Mouse (Mus musculus) liver, embryonic 14.5 days (tissue): Measurements from ENCODE around the gene Ccdc187. TPM values are rescaled to one million over a fixed set of nuclear protein-coding genes. Genes with fewer than 3 reads are reported as not detected.

ENCODE experiments used
- ATAC-seq: fragments of 200-750 bp; cut with Nextera tagmentation; 2 replicates; pipeline ENCODE4 v1.8.0; 2017; ENCODE audit warnings: moderate number of reproducible peaks, mild to moderate bottlenecking, moderate library complexity; ENCODE audit not compliant: insufficient read depth
- DNase-seq, 3 experiments: peaks; one replicate each; pipeline ENCODE4 v3.0.0-alpha.2; 2012 to 2013; ENCODE audit warnings: low read depth in 3 of 3, low spot score in 3 of 3
- H3K27ac ChIP-seq: fragments of 300-500 bp; sonication (generic); 2 replicates; pipeline ENCODE4 v1.5.1; 2014; ENCODE audit warnings: moderate library complexity, mild to moderate bottlenecking, control low read depth, inconsistent platforms
- H3K27me3 ChIP-seq: fragments of 300-500 bp; sonication (generic); 2 replicates; pipeline ENCODE4 v1.6.1; 2014; ENCODE audit warnings: mild to moderate bottlenecking, low read length, moderate library complexity; ENCODE audit not compliant: control insufficient read depth, insufficient read depth
- H3K36me3 ChIP-seq: fragments of 300-500 bp; sonication (generic); replicated peaks from 2 replicates; pipeline ENCODE4 v1.6.1; 2014; ENCODE audit warnings: low read depth; ENCODE audit not compliant: control insufficient read depth, insufficient read depth
- H3K4me1 ChIP-seq, 2 experiments: fragments of 200-500 bp in 1 of 2; fragments of 300-500 bp in 1 of 2; sonication (generic) in 1 of 2; replicated peaks; 2 replicates each; pipeline ENCODE4 v1.6.1; 2012 to 2014; ENCODE audit warnings: antibody characterized with exemption in 1 of 2, inconsistent platforms in 1 of 2, low read length in 1 of 2; ENCODE audit not compliant: control insufficient read depth in 2 of 2, insufficient read depth in 2 of 2
- H3K4me2 ChIP-seq: fragments of 300-500 bp; sonication (generic); 2 replicates; pipeline ENCODE4 v1.6.1; 2014; ENCODE audit warnings: low read depth, mild to moderate bottlenecking, control low read depth, moderate library complexity
- H3K4me3 ChIP-seq, 2 experiments: fragments of 200-500 bp in 1 of 2; fragments of 300-500 bp in 1 of 2; sonication (generic) in 1 of 2; 2 replicates each; pipeline ENCODE4 v1.5.1; 2012 to 2014; ENCODE audit warnings: low read depth in 2 of 2, low read length in 2 of 2, mild to moderate bottlenecking in 2 of 2, control low read depth in 1 of 2, inconsistent platforms in 1 of 2, moderate library complexity in 1 of 2; ENCODE audit not compliant: insufficient read depth in 1 of 2
- H3K9ac ChIP-seq: fragments of 300-500 bp; sonication (generic); replicated peaks from 2 replicates; pipeline ENCODE4 v1.6.1; 2014; ENCODE audit warnings: mild to moderate bottlenecking, control low read depth, moderate library complexity
- H3K9me3 ChIP-seq: fragments of 300-500 bp; sonication (generic); 2 replicates; pipeline ENCODE4 v1.6.1; 2016; ENCODE audit warnings: low read length, mixed read lengths; ENCODE audit not compliant: control insufficient read depth
- CTCF ChIP-seq: IDR thresholded peaks from 2 replicates; pipeline ENCODE4 v1.5.1; 2016; ENCODE audit warnings: antibody characterized with exemption, low read depth, control low read depth
- EP300 ChIP-seq: IDR thresholded peaks from 2 replicates; pipeline ENCODE4 v1.6.1; 2016; ENCODE audit warnings: antibody characterized with exemption, low read depth
- WGBS: fragments of 180-500 bp; shearing (Covaris S2); extraction: QIAGEN DNeasy Blood & Tissue Kit; methylation state at CpG from one replicate; pipeline ENCODE4 v1.1.7; 2014; ENCODE audit not compliant: insufficient replicate concordance; 5-methylcytosine and 5-hydroxymethylcytosine counted together
- polyA plus RNA-seq, 2 experiments: library from polyadenylated mRNA; depleted of rRNA in 1 of 2; stranded (reverse) in 1 of 2; unstranded in 1 of 2; fragments of >200 nt; fragmentation: Nextera tagmentation in 1 of 2; extraction: Ambion mirVana in 1 of 2; gene quantifications; 2 replicates each; pipeline versions ENCODE4 v1.2.1 to v1.2.3; 2012 to 2014

The Ccdc187 gene
- polyA plus RNA-seq, 2 experiments: 0.06 TPM; not detected in 1

DNA sequence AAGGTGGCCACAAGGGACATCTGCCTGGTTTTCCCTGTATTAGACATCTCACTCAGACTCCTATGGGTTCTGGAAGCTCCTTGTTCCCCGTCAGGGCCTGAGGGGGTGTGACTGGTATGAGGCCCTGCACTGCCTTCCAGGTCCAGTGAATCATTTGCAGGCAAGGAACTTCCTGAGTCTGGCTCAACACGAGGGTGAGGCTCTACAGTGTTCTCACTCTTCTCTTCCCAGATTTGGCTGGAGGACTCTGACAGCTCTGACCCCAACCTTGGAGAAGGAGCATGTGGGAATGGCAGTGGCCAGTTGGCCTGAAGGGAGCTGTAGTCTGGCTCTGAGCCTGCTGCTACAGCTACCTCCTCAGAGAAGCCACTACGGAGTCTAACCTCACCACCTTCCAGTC is 46.8 kb downstream of the Ccdc187 start:
- no peak for TF ChIP-seq EP300
- no peak for TF ChIP-seq CTCF
- 27% methylated on average over 3 of the region's 3 CpGs for WGBS
- H3K9me3 ChIP-seq: no peaks in the 10 kb centered on the region

DNA sequence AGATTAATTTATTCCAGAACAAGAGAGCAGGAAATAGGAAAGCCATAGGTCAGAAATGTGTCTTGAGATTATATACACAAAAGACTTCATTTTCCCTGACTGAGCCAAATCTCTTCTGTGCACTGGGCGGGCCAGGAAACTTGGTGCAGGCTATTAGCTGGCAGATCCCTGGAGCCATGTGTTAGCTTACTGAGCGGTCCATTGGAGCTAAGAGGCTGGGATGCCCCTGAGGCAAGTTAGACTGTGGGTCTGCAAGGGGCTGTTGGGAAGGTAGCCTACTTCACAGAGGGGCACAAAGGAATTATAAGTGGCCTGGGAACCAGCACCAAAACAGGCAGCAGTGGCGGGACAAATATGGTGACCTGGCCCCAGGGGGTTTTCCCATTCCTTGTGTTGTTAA is 53.5 kb downstream of the Ccdc187 start:
- no peaks in the 10 kb centered on the region for H3K36me3 ChIP-seq
- DNase-seq (no peak), ATAC-seq (no peak)
- no peaks in the 10 kb centered on the region for H3K9me3 ChIP-seq
- no peak overlapping the region for H3K4me2 ChIP-seq
- no peak overlapping the region for H3K9ac ChIP-seq
- WGBS: 55% methylated on average over 3 of the region's 3 CpGs
- peaks cover 7 to 9% of the 10 kb centered on the region in 2 experiments for H3K4me1 ChIP-seq
- no peaks in the 10 kb centered on the region for H3K27me3 ChIP-seq
- no peak overlapping the region for H3K27ac ChIP-seq
- no peak overlapping the region for H3K4me3 ChIP-seq
- TF ChIP-seq CTCF: no peak
- TF ChIP-seq EP300: no peak

More for the DNA sequence above, 46.8 kb downstream of the Ccdc187 start:
- no peaks in the 10 kb centered on the region for H3K4me1 ChIP-seq
- DNase-seq: no peak
- no peak overlapping the region for H3K9ac ChIP-seq
- no peak for ATAC-seq
- no peak overlapping the region for H3K4me3 ChIP-seq
- no peaks in the 10 kb centered on the region for H3K36me3 ChIP-seq
- H3K27ac ChIP-seq: no peak overlapping the region
- H3K4me2 ChIP-seq: no peak overlapping the region
- H3K27me3 ChIP-seq: no peaks in the 10 kb centered on the region

DNA sequence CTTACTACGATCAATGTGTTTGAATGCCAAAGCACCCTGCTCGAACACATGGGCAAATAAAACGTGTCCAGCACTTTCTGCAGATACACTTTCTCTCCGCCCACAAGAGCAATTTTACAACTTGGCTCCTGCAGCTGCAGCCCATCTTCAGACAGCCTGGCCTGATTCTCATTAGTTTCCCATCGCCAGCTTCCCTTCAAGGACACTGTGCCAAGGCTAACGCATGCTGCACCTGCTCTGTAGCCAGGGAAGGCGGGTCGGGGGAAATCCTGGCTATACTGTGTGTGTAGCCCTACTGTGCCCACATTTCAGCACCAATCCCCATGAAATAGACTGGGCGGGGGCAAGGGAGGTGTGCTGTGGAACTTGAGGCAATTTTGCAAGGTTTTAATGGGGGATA is 54.0 kb downstream of the Ccdc187 start:
- DNase-seq (no peak), ATAC-seq (no peak)
- Histone ChIP-seq H3K4me2 (no peak overlapping the region), H3K27ac (no peak overlapping the region), H3K4me1 (peaks cover 8 to 11% of the 10 kb centered on the region in 2 experiments), H3K9me3 (no peaks in the 10 kb centered on the region), H3K4me3 (no peak overlapping the region), H3K27me3 (no peaks in the 10 kb centered on the region), H3K9ac (no peak overlapping the region), H3K36me3 (no peaks in the 10 kb centered on the region)
- TF ChIP-seq CTCF (no peak), EP300 (no peak)
- 49% methylated on average over 9 of the region's 9 CpGs for WGBS

DNA sequence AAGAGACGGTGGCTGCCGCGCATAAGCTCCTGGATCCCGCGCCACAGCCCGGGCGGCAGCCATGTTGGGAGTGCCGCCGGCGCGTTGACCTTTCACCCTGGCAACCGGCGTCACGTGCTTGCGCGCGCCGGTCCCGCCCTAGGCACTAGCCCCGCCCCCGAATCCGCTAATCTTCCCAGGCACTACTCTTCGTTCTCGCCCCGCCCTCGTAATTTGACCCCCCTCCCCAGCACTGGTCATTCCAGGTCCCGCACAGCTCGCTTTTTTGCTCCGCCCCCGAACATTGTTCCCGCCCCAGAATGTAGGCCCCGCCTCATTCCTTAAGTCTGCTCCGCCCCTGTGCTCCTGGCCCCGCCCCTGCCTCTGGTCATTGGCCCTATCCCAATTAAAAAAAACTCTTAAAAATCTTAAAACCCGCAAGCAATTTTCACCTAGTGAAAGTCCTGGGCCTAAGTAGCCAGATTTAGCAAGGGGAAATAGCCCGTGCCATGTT is 57.0 kb downstream of the Ccdc187 start, which contains the start of gene Qsox2:
Gene Qsox2, minus strand, starts transcription at position 236 of the 493 bp plus-strand sequence.
- peak within 1 kb of the TSS; percentile 88 to 93 for H3K4me3 ChIP-seq
- WGBS: 1% methylated on average over 36 of the region's 36 CpGs
- H3K36me3 ChIP-seq: no peaks in the 10 kb centered on the region

DNA sequence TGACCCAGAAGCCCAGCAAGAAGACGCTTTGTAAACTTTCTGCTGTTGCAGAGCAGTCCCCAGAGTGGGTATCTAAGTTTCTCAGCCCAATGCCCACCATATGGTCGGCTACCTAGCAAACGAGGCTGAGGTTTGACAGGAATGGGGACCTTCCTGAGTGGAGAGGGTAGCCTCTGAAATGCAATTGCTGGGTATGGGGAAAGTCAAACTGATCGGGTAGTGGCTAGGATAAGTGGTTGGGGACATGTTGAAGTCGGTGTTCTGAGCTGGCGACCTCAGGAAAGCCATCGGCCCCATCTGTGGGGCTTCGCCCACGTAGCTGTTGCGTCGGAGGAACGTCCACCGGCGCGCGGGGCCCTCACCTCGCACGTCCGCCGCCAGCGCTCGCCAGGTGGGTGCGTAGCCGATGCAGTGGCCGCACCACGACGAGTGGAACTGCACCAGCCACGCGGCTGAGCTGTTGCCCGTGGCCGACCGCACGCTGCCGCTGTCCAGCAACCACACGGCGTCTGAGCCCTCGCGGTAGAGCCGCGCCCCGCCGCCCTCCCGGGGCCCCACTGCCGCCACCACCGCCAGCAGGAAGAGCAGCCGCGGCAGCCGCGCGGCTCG is 57.6 kb downstream of the Ccdc187 start:
- DNase-seq (peak in 1 of 3 experiments; percentile 16), ATAC-seq (peak; percentile 60; the same call in 1 of the 2 replicates)
- WGBS: under 1% methylated on average over 47 of the region's 51 CpGs
- Histone ChIP-seq H3K4me3 (peak overlapping the region; percentile 88 to 93), H3K27ac (peak overlapping the region; percentile 58), H3K36me3 (no peaks in the 10 kb centered on the region), H3K4me1 (peaks cover 13 to 24% of the 10 kb centered on the region in 2 experiments), H3K4me2 (peak overlapping the region; percentile 78), H3K9me3 (no peaks in the 10 kb centered on the region), H3K27me3 (no peaks in the 10 kb centered on the region), H3K9ac (peak overlapping the region; percentile 90)
- TF ChIP-seq CTCF (no peak), EP300 (no peak)

More for the DNA sequence above, 57.0 kb downstream of the Ccdc187 start, which contains the start of gene Qsox2:
- DNase-seq (peak; percentile 76 to 82 (median 79)), ATAC-seq (peak; percentile 89)
- peak within 1 kb of the TSS; percentile 90 for H3K9ac ChIP-seq
- H3K4me2 ChIP-seq: peak within 1 kb of the TSS; percentile 78
- TF ChIP-seq EP300 (no peak), CTCF (no peak)
- no peaks in the 10 kb centered on the region for H3K27me3 ChIP-seq
- peak within 1 kb of the TSS; percentile 58 for H3K27ac ChIP-seq
- H3K4me1 ChIP-seq: peaks cover 13 to 24% of the 10 kb centered on the region in 2 experiments
- no peaks in the 10 kb centered on the region for H3K9me3 ChIP-seq
